Mouse (Mus musculus) heart, postnatal 36 days (tissue): ENCODE measurements around the gene Ndufc1. TPM values are rescaled to one million over a fixed set of nuclear protein-coding genes. Genes with fewer than 3 reads are reported as not detected.
"Not testable (repeated sequence)": the region's sequence is repeated elsewhere in the genome, so short reads cannot be mapped to it uniquely, and the experiment has no call there.

ENCODE experiments used
- DNase-seq, 2 experiments: peaks; one replicate each; pipeline ENCODE4 v3.0.0; 2021 to 2022
- intact Hi-C: fragments of 180-260 bp; cut with DNase I; formaldehyde crosslinking; loops from one replicate; pipeline ENCODE4 v1.15.1; 2025
- total RNA-seq, 2 experiments: library from RNA; stranded (reverse); gene quantifications; 2 replicates each; pipeline ENCODE4 v1.2.3; 2021

Gene Ndufc1
- total RNA-seq, 2 experiments from 2014 or later = 1,613 to 1,736 TPM

DNA sequence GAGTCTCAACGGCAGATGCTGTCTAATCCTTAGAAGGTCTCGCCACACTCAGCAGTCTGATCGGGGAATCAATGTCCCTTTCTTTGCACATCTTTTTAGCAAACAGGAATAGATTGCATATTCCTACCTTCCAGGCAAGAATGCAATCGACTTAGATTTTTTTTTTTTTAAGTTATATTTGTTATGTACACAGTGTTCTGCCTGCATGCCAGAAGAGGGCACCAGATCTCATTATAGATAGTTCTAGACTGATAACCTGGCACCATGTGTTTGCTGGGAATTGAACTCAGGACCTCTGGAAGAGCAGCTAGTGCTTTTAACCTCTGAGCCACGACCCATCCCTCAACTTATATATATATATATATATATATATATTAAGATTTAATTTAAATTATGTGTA is 35.2 kb downstream of the Ndufc1 start:
- DNase-seq = no peak
- intact Hi-C loops = no loop called here

DNA sequence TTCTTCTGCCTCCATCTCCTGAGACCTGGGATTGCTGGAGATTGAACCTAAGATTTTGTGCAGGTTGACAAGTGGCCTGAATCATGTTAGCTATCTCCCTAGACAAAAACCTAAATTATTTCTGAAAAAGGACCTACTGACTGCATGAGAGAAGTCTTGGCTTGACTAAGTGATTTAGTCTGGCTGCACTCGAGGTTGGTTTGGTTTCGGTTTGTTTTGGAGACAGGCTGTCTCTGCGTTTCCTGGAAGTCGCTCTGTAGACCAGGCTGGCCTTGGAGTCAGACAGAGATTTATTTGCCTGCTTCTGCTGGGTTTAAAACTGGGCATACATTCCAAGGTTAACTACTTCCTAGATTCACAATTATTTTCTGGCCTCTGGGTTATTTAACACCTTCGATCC is 35.9 kb downstream of the Ndufc1 start:
- intact Hi-C loops = no loop called here
- no peak for DNase-seq

- DNase-seq = no peak
These were observed 37.0 kb downstream of the Ndufc1 start for GRCm38 (mm10) chr3:51371826-51372225.

DNA sequence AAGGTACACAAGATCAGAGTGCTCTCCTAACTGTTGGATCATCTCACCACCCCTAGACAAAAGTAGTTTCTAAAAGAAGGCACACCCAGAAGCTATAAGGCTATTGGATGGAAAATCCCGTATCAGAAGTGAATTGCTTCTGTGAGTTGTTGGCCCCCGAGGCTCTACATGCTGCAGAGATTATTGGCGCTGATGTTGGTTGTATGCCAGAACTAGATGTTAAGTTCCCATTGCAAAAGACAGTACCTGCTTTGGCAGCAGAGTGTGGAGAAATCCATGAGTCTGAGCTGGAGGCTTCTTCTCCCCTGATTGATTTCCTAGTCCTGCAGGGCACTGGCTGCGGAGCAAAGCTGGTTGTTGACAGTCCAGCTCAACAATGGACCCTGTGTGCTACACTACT is 40.8 kb downstream of the Ndufc1 start:
- DNase-seq = no peak
- intact Hi-C loops = no loop called here

More at GRCm38 (mm10) chr3:51371826-51372225, 37.0 kb downstream of the Ndufc1 start:
- intact Hi-C loops = no loop called here

- no peak for DNase-seq
- intact Hi-C loops = no loop called here
These were observed 41.9 kb downstream of the Ndufc1 start for GRCm38 (mm10) chr3:51366926-51367325.

- intact Hi-C loops = loop anchor here (1.0 kb wide), 2 partner anchors 76 to 131 kb away; no protein-coding TSS in a partner anchor
- no peak for DNase-seq
These were observed 43.3 kb downstream of the Ndufc1 start for GRCm38 (mm10) chr3:51365517-51365882.

DNA sequence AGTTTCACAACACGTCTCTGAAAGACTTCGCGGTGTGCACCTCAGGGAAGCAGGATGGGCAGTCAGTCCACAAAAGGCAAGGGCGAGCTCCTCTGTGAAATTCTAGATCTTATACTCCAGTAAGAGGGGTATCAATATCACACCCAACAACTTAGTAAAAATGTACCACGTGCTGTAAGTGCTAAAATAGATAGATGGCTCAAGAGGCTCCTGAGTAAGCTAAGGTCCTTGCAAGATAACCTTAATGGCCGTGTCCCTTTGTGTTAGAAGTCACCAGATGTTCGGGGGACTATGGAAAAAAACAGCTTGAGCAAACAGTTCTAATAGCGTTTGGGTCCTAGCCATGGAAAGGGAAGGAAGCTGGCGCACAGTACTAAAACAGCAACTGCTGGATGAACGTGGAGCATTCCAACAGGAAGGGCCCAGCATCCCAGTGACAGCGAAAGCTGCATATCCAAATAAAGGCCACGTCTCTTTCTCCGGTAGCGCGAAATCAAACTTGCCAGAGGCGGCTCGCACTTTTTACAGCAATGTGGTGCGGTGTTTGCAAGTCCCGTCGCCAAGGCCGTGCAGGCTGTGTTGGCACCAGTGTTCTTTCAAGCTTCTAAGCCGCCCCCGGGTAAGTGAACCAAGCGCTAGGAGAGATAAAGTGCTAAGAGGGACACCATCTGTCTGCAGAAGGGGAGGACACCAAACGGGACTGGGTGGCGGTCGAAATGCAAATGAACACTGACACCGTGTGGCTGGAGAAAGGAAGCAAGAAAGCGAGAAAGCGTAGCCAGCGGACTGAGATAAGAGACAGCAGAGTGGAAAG is 43.9 kb downstream of the Ndufc1 start:
- DNase-seq = peak; percentile 69 to 80
- intact Hi-C loops = loop anchor here (1.0 kb wide), 2 partner anchors 76 to 131 kb away; no protein-coding TSS in a partner anchor

- intact Hi-C loops = no loop called here
- no peak for DNase-seq
These were observed 47.7 kb downstream of the Ndufc1 start for GRCm38 (mm10) chr3:51361066-51361465.

- intact Hi-C loops = no loop called here
- no peak for DNase-seq
These were observed 49.1 kb downstream of the Ndufc1 start for GRCm38 (mm10) chr3:51359558-51360307.

GRCm38 (mm10) chr3:51358660-51359557 is 49.9 kb downstream of the Ndufc1 start:
- intact Hi-C loops = no loop called here
- peak; percentile 67 to 75 for DNase-seq

DNA sequence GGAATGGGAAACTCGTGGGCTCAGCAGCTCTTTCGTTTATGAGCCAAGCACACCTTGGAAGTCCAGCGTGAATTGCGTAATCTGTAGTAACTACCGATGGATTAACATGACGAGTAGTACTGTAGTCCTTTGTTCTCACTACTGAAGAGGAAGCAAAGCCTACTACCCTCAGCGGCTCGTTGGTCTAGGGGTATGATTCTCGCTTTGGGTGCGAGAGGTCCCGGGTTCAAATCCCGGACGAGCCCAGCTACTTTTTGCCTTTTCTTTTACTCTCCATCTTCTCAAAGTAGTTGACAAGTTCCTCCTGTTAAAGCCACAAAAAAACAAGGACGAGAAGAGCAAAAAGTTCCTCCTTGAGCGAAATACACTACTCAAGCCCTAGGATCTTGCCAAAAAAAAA is 50.6 kb downstream of the Ndufc1 start:
- intact Hi-C loops = no loop called here
- DNase-seq = peak; percentile 74 to 76

DNA sequence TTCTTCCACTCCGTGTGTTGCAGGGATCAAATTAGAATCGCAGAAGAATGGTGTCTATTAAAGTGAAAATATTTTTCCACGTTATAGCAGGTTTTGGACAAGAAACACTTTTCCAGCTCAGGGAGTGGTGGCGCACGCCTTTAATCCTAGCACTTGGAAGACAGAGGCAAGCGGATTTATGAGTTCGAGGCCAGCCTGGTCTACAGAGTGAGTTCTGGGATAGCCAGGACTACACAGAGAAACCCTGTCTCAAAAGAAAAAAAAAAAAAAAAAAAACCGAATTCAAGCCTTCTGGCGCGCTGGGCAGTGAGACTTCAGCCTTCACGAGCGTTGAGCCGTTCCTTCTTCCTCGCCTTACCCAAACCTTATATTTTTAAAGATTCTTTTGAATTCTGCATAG is 51.2 kb downstream of the Ndufc1 start:
- no peak for DNase-seq
- intact Hi-C loops = no loop called here

DNA sequence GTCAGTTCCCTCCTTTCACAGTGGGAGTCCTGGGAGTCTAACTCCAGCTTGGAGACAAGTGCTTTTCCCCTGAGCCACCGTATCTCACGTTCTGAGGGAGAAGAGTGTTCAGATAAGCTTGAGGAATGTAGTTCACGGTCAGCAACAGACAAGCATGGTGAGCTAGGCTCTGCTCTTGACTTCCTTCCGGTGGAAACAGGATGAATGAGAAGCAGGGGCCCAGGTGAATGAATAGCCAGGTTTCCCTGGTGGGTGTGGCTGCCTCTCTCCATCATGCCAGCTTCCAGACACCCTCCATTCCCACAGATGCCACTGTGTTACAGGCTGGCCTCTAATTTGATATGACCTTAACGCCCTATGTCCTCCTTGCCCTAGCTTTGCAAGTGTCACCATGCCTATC is 51.7 kb downstream of the Ndufc1 start:
- DNase-seq = no peak
- intact Hi-C loops = no loop called here

DNA sequence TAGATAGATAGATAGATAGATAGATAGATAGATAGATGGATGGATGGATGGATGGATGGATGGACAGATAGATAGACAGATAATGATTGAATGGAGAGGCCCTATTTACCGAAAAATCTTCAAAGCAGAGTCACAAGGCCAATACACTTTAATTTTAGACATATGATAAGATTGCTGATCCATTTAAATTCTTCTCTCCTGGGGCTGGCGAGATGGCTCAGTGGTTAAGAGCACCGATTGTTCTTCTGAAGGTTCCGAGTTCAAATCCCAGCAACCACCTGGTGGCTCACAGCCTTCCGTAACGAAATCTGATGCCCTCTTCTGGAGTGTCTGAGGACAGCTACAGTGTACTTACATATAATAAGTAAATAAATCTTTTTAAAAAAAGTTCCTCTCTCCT is 53.8 kb downstream of the Ndufc1 start:
- intact Hi-C loops, DNase-seq: not testable (repeated sequence)

Other genes with a start within 250 kb of the Ndufc1 start
- 10 to 100 TPM; 33.6 to 35.1 TPM for gene Noct, start 184.5 kb downstream of the Ndufc1 start, total RNA-seq
- gene Elf2, start 68.3 kb downstream of the Ndufc1 start, total RNA-seq = 10 to 100 TPM; 53.8 to 62.2 TPM
- under 1 TPM in 1 of 2 experiments, not detected in 1; 0.33 TPM for gene Mgarp, start 12.2 kb downstream of the Ndufc1 start, total RNA-seq
- 10 to 100 TPM; 42.8 to 48.4 TPM for gene Naa15, start 6.2 kb upstream of the Ndufc1 start, total RNA-seq
- gene Rab33b, start 74.9 kb upstream of the Ndufc1 start, total RNA-seq = 10 to 100 TPM; 10.8 to 11.5 TPM
- gene Setd7, start 151.9 kb upstream of the Ndufc1 start, total RNA-seq = 10 to 100 TPM; 57.2 to 62.0 TPM